Mouse (Mus musculus) lung, adult 2 months (tissue): ENCODE data around the gene Stxbp1. TPM values are rescaled to one million over a fixed set of nuclear protein-coding genes. Genes with fewer than 3 reads are reported as not detected.

Experiments used
- DNase-seq: peaks from one replicate; pipeline ENCODE4 v3.0.0; 2022
- H3K4me1 ChIP-seq: fragments of 200-500 bp; 2 replicates; pipeline ENCODE4 v1.6.1; 2011; ENCODE audit warnings: low read length; ENCODE audit not compliant: control insufficient read depth, insufficient read depth
- H3K4me3 ChIP-seq: fragments of 200-500 bp; replicated peaks from 2 replicates; pipeline ENCODE3; 2011; ENCODE audit warnings: low read depth, mild to moderate bottlenecking, control low read depth, low read length; ENCODE audit errors: extremely low read depth
- CTCF ChIP-seq: fragments of 200-500 bp; IDR thresholded peaks from 2 replicates; pipeline ENCODE4 v1.5.1; 2011; ENCODE audit warnings: mild to moderate bottlenecking, low read length, control low read depth; ENCODE audit not compliant: insufficient read depth
- POLR2A ChIP-seq: fragments of 200-500 bp; IDR thresholded peaks from 2 replicates; pipeline ENCODE4 v1.6.1; 2011; ENCODE audit warnings: low read depth, mild to moderate bottlenecking, control low read depth, low read length, borderline replicate concordance; ENCODE audit errors: extremely low read depth
- WGBS: fragments of 180-500 bp; shearing (Covaris S2); methylation state at CpG from one replicate; pipeline ENCODE4 v1.1.7; 2018; 5-methylcytosine and 5-hydroxymethylcytosine counted together
- polyA plus RNA-seq: library from polyadenylated mRNA; depleted of rRNA; stranded (reverse); fragments of >200 nt; gene quantifications from 2 replicates; pipeline ENCODE4 v1.2.3, GENCODE M21; 2012

Gene Stxbp1
- polyA plus RNA-seq, 1 experiment: 37.9 TPM

- peak overlapping the region; percentile 9 for H3K4me3 ChIP-seq
- 10% methylated on average over 15 of the region's 21 CpGs for WGBS
- peak; percentile 56 for DNase-seq
- H3K4me1 ChIP-seq: peaks cover 47% of the 10 kb centered on the region
- no peak for TF ChIP-seq POLR2A
- TF ChIP-seq CTCF: no peak
Observed at GRCm38 (mm10) chr2:32882283-32883043, 35.4 kb upstream of the Stxbp1 start.

- DNase-seq: peak; percentile 79
- TF ChIP-seq POLR2A (no peak), CTCF (no peak)
- Histone ChIP-seq H3K4me3 (no peak overlapping the region), H3K4me1 (peaks cover 41% of the 10 kb centered on the region)
- 10% methylated on average over 3 of the region's 3 CpGs for WGBS
Observed at GRCm38 (mm10) chr2:32881723-32882122, 34.7 kb upstream of the Stxbp1 start.

- DNase-seq: peak; percentile 48
- no peak overlapping the region for H3K4me3 ChIP-seq
- 26% methylated on average over 6 of the region's 6 CpGs for whole genome bisulfite sequencing
- TF ChIP-seq POLR2A: no peak
- H3K4me1 ChIP-seq: peaks cover 40% of the 10 kb centered on the region
Observed at GRCm38 (mm10) chr2:32881054-32881453, 34.0 kb upstream of the Stxbp1 start.

- H3K4me1 ChIP-seq: peaks cover 38% of the 10 kb centered on the region
- no peak overlapping the region for H3K4me3 ChIP-seq
- DNase-seq: peak; percentile 22
- 35% methylated on average over 5 of the region's 5 CpGs for WGBS
- TF ChIP-seq CTCF (no peak), POLR2A (no peak)
Observed at GRCm38 (mm10) chr2:32879593-32879992, 32.5 kb upstream of the Stxbp1 start.

- peak; percentile 18; the same call in 1 of the 2 replicates for TF ChIP-seq POLR2A
- no peak for TF ChIP-seq CTCF
- peak; percentile 64 for DNase-seq
- H3K4me3 ChIP-seq: peak overlapping the region; percentile 90
- peaks cover 39% of the 10 kb centered on the region for H3K4me1 ChIP-seq
- WGBS: 28% methylated on average over 3 of the region's 3 CpGs
Observed at GRCm38 (mm10) chr2:32878396-32878795, 31.4 kb upstream of the Stxbp1 start.

GRCm38 (mm10) chr2:32877761-32878393 is 30.8 kb upstream of the Stxbp1 start:
- peak overlapping the region; percentile 90 for H3K4me3 ChIP-seq
- 26% methylated on average over 6 of the region's 6 CpGs for WGBS
- DNase-seq: peak; percentile 86
- peaks cover 39% of the 10 kb centered on the region for H3K4me1 ChIP-seq
- no peak for TF ChIP-seq CTCF
- TF ChIP-seq POLR2A: peak; percentile 47; the same call in 1 of the 2 replicates

- TF ChIP-seq CTCF (no peak), POLR2A (0 out of 2 replicates have a peak, but pooled peaks have one; percentile 17)
- peak overlapping the region; percentile 90 for H3K4me3 ChIP-seq
- WGBS: 14% methylated on average over 5 of the region's 5 CpGs
- peaks cover 39% of the 10 kb centered on the region for H3K4me1 ChIP-seq
- DNase-seq: peak; percentile 52
Observed at GRCm38 (mm10) chr2:32877303-32877702, 30.3 kb upstream of the Stxbp1 start.

GRCm38 (mm10) chr2:32876490-32877302 is 29.7 kb upstream of the Stxbp1 start:
- DNase-seq: peak; percentile 54
- Histone ChIP-seq H3K4me1 (peaks cover 35% of the 10 kb centered on the region), H3K4me3 (peak overlapping the region; percentile 90)
- 2% methylated on average over 20 of the region's 20 CpGs for WGBS
- no peak for TF ChIP-seq POLR2A
- TF ChIP-seq CTCF: no peak

- TF ChIP-seq POLR2A (peak; percentile 75; the same call in 1 of the 2 replicates), CTCF (no peak)
- peak within 1 kb of the TSS; percentile 90 for H3K4me3 ChIP-seq
- under 1% methylated on average over 68 of the region's 68 CpGs for WGBS
- peaks cover 28% of the 10 kb centered on the region for H3K4me1 ChIP-seq
- peak; percentile 92 for DNase-seq
Observed at GRCm38 (mm10) chr2:32875675-32876489, 28.8 kb upstream of the Stxbp1 start, which contains the start of gene Fam129b. Gene Fam129b, plus strand, starts transcription at chr2:32876114.
